Comparison of ENCODE assay signal across 11 mouse cellular contexts in genomic region chr1:171096110-171096964, GRCm38 (mm10). TPM values are rescaled to one million over a fixed set of nuclear protein-coding genes. Genes with fewer than 3 reads are reported as not detected.
DNase-seq lines count a peak whose midpoint lies in the region; ATAC-seq lines count a peak whose summit lies in the region.
"Had no signal": no experiment of that assay in that cellular context is flagged by ENCODE, and none has a peak within 500 bp of the region (broad histone marks: within the 10 kb centered on the region; RNA-seq: fewer than 3 reads in every experiment).

No protein-coding gene starts in this region.

- H3K4me1 ChIP-seq in heart, embryonic 10.5 days, result peaks cover 24% of the 10 kb centered on the region
- peaks cover 7% of the 10 kb centered on the region for H3K4me1 ChIP-seq in lung, embryonic 15.5 days
- peaks cover 6% of the 10 kb centered on the region; the same call in 1 of the 2 replicates for H3K4me1 ChIP-seq in intestine, embryonic 16.5 days (ENCODE audit: control insufficient read depth, insufficient read depth, low read length)
- H3K4me1 ChIP-seq in stomach, embryonic 14.5 days (ENCODE audit: control insufficient read depth, insufficient read depth, low read length), result 0 out of 2 replicates have a peak, but pooled peaks cover 2% of the 10 kb centered on the region

- H3K9ac ChIP-seq in lung, embryonic 15.5 days, result no peak overlapping the region
- H3K9ac ChIP-seq in intestine, embryonic 16.5 days (ENCODE audit: low read depth, low read length), result no peak overlapping the region
- no peak overlapping the region for H3K9ac ChIP-seq in stomach, embryonic 14.5 days (replicated peaks; ENCODE audit: low read depth, low read length)

- peak overlapping the region; percentile 62; the same call in 1 of the 2 replicates for H3K27ac ChIP-seq in heart, embryonic 10.5 days
- H3K27ac ChIP-seq in lung, embryonic 15.5 days, result peak overlapping the region; percentile 70
- H3K27ac ChIP-seq in intestine, embryonic 16.5 days (ENCODE audit: low read length), result no peak overlapping the region
- peak overlapping the region; percentile 59 for H3K27ac ChIP-seq in stomach, embryonic 14.5 days (ENCODE audit: low read length)
- H3K27ac ChIP-seq: gastrocnemius, adult 2 months had no signal

- H3K36me3 ChIP-seq in heart, embryonic 10.5 days, result no peaks in the 10 kb centered on the region
- no peaks in the 10 kb centered on the region for H3K36me3 ChIP-seq in lung, embryonic 15.5 days
- no peaks in the 10 kb centered on the region for H3K36me3 ChIP-seq in intestine, embryonic 16.5 days (ENCODE audit: control insufficient read depth, insufficient read depth, low read length)
- H3K36me3 ChIP-seq in stomach, embryonic 14.5 days (ENCODE audit: control insufficient read depth, insufficient read depth, low read length), result no peaks in the 10 kb centered on the region

- DNase-seq in heart, embryonic 10.5 days (ENCODE audit: low spot score), result no peak
- no peak for DNase-seq in heart, adult 18-20 months
- DNase-seq in lung, postnatal 4 days, result no peak
- no peak for DNase-seq in right cerebral cortex, postnatal 10 days (ENCODE audit: low spot score in 2 of 2)
- DNase-seq in Muller cell, postnatal 12 days (ENCODE audit: inconsistent ontology term), result no peak
- DNase-seq: gastrocnemius, adult 2 months; kidney, postnatal 36 days had no signal

- no peaks in the 10 kb centered on the region for H3K27me3 ChIP-seq in heart, embryonic 10.5 days (ENCODE audit: insufficient read depth, poor library complexity, severe bottlenecking)
- H3K27me3 ChIP-seq in lung, embryonic 15.5 days, result no peaks in the 10 kb centered on the region
- no peaks in the 10 kb centered on the region for H3K27me3 ChIP-seq in intestine, embryonic 16.5 days (replicated peaks; ENCODE audit: control insufficient read depth, insufficient read depth, low read length)
- no peaks in the 10 kb centered on the region for H3K27me3 ChIP-seq in stomach, embryonic 14.5 days (ENCODE audit: control insufficient read depth, insufficient read depth, low read length)

- WGBS in heart, embryonic 10.5 days, result 22% methylated on average over 10 of the region's 10 CpGs
- 17% methylated on average over 10 of the region's 10 CpGs for WGBS in lung, embryonic 15.5 days
- WGBS in intestine, embryonic 16.5 days, result 13% methylated on average over 10 of the region's 10 CpGs
- WGBS in stomach, embryonic 14.5 days, result 15% methylated on average over 10 of the region's 10 CpGs

- no peaks in the 10 kb centered on the region for H3K9me3 ChIP-seq in heart, embryonic 10.5 days
- H3K9me3 ChIP-seq in lung, embryonic 15.5 days, result no peaks in the 10 kb centered on the region
- no peaks in the 10 kb centered on the region for H3K9me3 ChIP-seq in intestine, embryonic 16.5 days (ENCODE audit: control insufficient read depth, low read length)
- no peaks in the 10 kb centered on the region for H3K9me3 ChIP-seq in stomach, embryonic 14.5 days (ENCODE audit: control insufficient read depth, low read depth, low read length)

- peak; percentile 54; the same call in 1 of the 2 replicates for ATAC-seq in lung, embryonic 15.5 days (ENCODE audit: borderline replicate concordance, extremely low read depth, low FRiP score, low TSS enrichment)
- ATAC-seq in intestine, embryonic 16.5 days, result peak; percentile 68
- peak; percentile 80 for ATAC-seq in stomach, embryonic 14.5 days (ENCODE audit: insufficient number of reproducible peaks, insufficient read depth, low FRiP score, low read depth)

- peak overlapping the region; percentile 35; the same call in 1 of the 2 replicates for H3K4me3 ChIP-seq in heart, embryonic 10.5 days
- 0 out of 2 replicates have a peak overlapping the region, but pooled peaks have one; percentile 5 for H3K4me3 ChIP-seq in lung, embryonic 15.5 days
- no peak overlapping the region for H3K4me3 ChIP-seq in intestine, embryonic 16.5 days (ENCODE audit: low read length)
- no peak overlapping the region for H3K4me3 ChIP-seq in stomach, embryonic 14.5 days (ENCODE audit: low read depth, low read length)
- H3K4me3 ChIP-seq: gastrocnemius, adult 2 months had no signal

- H3K4me2 ChIP-seq in lung, embryonic 15.5 days, result peak overlapping the region; percentile 27; the same call in 1 of the 2 replicates
- peak overlapping the region; percentile 45 for H3K4me2 ChIP-seq in intestine, embryonic 16.5 days (ENCODE audit: low read depth, low read length)
- H3K4me2 ChIP-seq in stomach, embryonic 14.5 days (replicated peaks; ENCODE audit: low read depth, low read length), result peak overlapping the region; percentile 24; the same call in 1 of the 2 replicates

RNA-seq across cellular contexts. Expression of gene Cfap126, which starts 17.4 kb away (rescaled TPM):
- polyA plus RNA-seq in heart, embryonic 10.5 days (2016; fragmentation: Nextera tagmentation; extraction: Ambion mirVana), result 1.6 and 3.7 TPM in 2 replicates
- total RNA-seq in heart, adult 18-20 months (2021), result 1 to 10 TPM in 1 of 2 experiments, under 1 TPM in 1; 0.60 to 1.4 TPM
- polyA plus RNA-seq in lung, embryonic 15.5 days (2015; fragmentation: Nextera tagmentation; extraction: Ambion mirVana), result 7.2 and 8.3 TPM in 2 replicates
- 1.6 and 2.1 TPM in 2 replicates for polyA plus RNA-seq in intestine, embryonic 16.5 days (2015; fragmentation: Nextera tagmentation; extraction: Ambion mirVana)
- polyA plus RNA-seq in stomach, embryonic 14.5 days (2014; fragmentation: Nextera tagmentation; extraction: Ambion mirVana), result 2.6 and 2.8 TPM in 2 replicates
- total RNA-seq: neutrophil, adult 5-6 weeks had no signal

RNA-seq across cellular contexts. Expression of gene Fcgr3, which starts 31.6 kb away (rescaled TPM):
- 1.3 and 4.1 TPM in 2 replicates for polyA plus RNA-seq in heart, embryonic 10.5 days (2016; fragmentation: Nextera tagmentation; extraction: Ambion mirVana)
- total RNA-seq in heart, adult 18-20 months (2021), result 10 to 100 TPM; 12.7 to 12.9 TPM
- polyA plus RNA-seq in lung, embryonic 15.5 days (2015; fragmentation: Nextera tagmentation; extraction: Ambion mirVana), result 13.2 and 15.1 TPM in 2 replicates
- 15.3 and 15.9 TPM in 2 replicates for polyA plus RNA-seq in intestine, embryonic 16.5 days (2015; fragmentation: Nextera tagmentation; extraction: Ambion mirVana)
- polyA plus RNA-seq in stomach, embryonic 14.5 days (2014; fragmentation: Nextera tagmentation; extraction: Ambion mirVana), result 11.1 and 14.8 TPM in 2 replicates

RNA-seq across cellular contexts. Expression of gene Sdhc, which starts 54.1 kb away (rescaled TPM):
- 361 and 463 TPM in 2 replicates for polyA plus RNA-seq in heart, embryonic 10.5 days (2016; fragmentation: Nextera tagmentation; extraction: Ambion mirVana)
- 1,000 to 10,000 TPM; 1,188 to 1,220 TPM for total RNA-seq in heart, adult 18-20 months (2021)
- polyA plus RNA-seq in lung, embryonic 15.5 days (2015; fragmentation: Nextera tagmentation; extraction: Ambion mirVana), result 256 and 267 TPM in 2 replicates
- polyA plus RNA-seq in intestine, embryonic 16.5 days (2015; fragmentation: Nextera tagmentation; extraction: Ambion mirVana), result 457 and 490 TPM in 2 replicates
- polyA plus RNA-seq in stomach, embryonic 14.5 days (2014; fragmentation: Nextera tagmentation; extraction: Ambion mirVana), result 297 and 311 TPM in 2 replicates

RNA-seq across cellular contexts. Expression of gene Mpz, which starts 54.2 kb away (rescaled TPM):
- polyA plus RNA-seq in heart, embryonic 10.5 days (2016; fragmentation: Nextera tagmentation; extraction: Ambion mirVana), result 0.06 and 0.14 TPM in 2 replicates
- under 1 TPM; 0.55 to 0.75 TPM for total RNA-seq in heart, adult 18-20 months (2021)
- polyA plus RNA-seq in lung, embryonic 15.5 days (2015; fragmentation: Nextera tagmentation; extraction: Ambion mirVana), result 0.69 and 1.0 TPM in 2 replicates
- polyA plus RNA-seq in intestine, embryonic 16.5 days (2015; fragmentation: Nextera tagmentation; extraction: Ambion mirVana), result 1.7 TPM in 2 replicates
- 1.9 and 2.0 TPM in 2 replicates for polyA plus RNA-seq in stomach, embryonic 14.5 days (2014; fragmentation: Nextera tagmentation; extraction: Ambion mirVana)
- total RNA-seq: neutrophil, adult 5-6 weeks had no signal

Comparison
In these comparisons a context has a peak if more than half of its experiments do, and no peak if none do; other contexts are left out.
1. H3K4me3 ChIP-seq: peak in heart, embryonic 10.5 days (single experiment) and lung, embryonic 15.5 days (single experiment); none in intestine, embryonic 16.5 days (single experiment) and stomach, embryonic 14.5 days (single experiment).
2. Peak in every context shown above with its lines, with median percentiles within 50 percentile points of each other: ATAC-seq and H3K4me2 ChIP-seq.